Comparison of ENCODE assay signal across 27 mouse cellular contexts in genomic region chr2:23457452-23457851, GRCm38 (mm10).
"Had no signal": no experiment of that assay in that cellular context is flagged by ENCODE, and none has a peak within 500 bp of the region (broad histone marks: within the 10 kb centered on the region; RNA-seq: fewer than 3 reads in every experiment).

No protein-coding gene starts in this region.

- H3K27me3 ChIP-seq: heart, embryonic 13.5 days; heart, embryonic 15.5 days; hindbrain, embryonic 13.5 days; hindbrain, embryonic 15.5 days; kidney, embryonic 15.5 days; limb, embryonic 13.5 days; limb, embryonic 15.5 days; liver, embryonic 12.5 days had no signal

- H3K9ac ChIP-seq: heart, embryonic 13.5 days; heart, embryonic 15.5 days; hindbrain, embryonic 13.5 days; hindbrain, embryonic 15.5 days; kidney, embryonic 15.5 days; limb, embryonic 13.5 days; limb, embryonic 15.5 days; liver, embryonic 12.5 days; liver, embryonic 14.5 days had no signal

- H3K9me3 ChIP-seq: heart, embryonic 13.5 days; hindbrain, embryonic 13.5 days; hindbrain, embryonic 15.5 days; kidney, embryonic 15.5 days; limb, embryonic 13.5 days; limb, embryonic 15.5 days; liver, embryonic 12.5 days had no signal

- H3K36me3 ChIP-seq: heart, embryonic 13.5 days; heart, embryonic 15.5 days; hindbrain, embryonic 13.5 days; hindbrain, embryonic 15.5 days; kidney, embryonic 15.5 days; limb, embryonic 13.5 days; limb, embryonic 15.5 days; liver, embryonic 12.5 days had no signal

- DNase-seq: gastrocnemius, postnatal 14 days; gastrocnemius, postnatal 36 days; heart, adult 11 months; heart, adult 2 months; heart, postnatal 14 days; heart, postnatal 36 days; kidney, adult 11 months; kidney, adult 2 months; kidney, adult 9 months; kidney, postnatal 14 days; kidney, postnatal 36 days; layer of hippocampus, adult 9-11 months; layer of hippocampus, postnatal 36 days; left cerebral cortex, postnatal 4 days had no signal

- H3K4me2 ChIP-seq: heart, embryonic 11.5 days; heart, embryonic 13.5 days; heart, embryonic 15.5 days; hindbrain, embryonic 13.5 days; hindbrain, embryonic 15.5 days; kidney, embryonic 15.5 days; limb, embryonic 13.5 days; limb, embryonic 15.5 days; liver, embryonic 12.5 days had no signal

- H3K27ac ChIP-seq: heart, adult 2 months; heart, embryonic 13.5 days; heart, embryonic 15.5 days; hindbrain, embryonic 13.5 days; hindbrain, embryonic 15.5 days; hindbrain, postnatal 0 days; kidney, embryonic 15.5 days; kidney, postnatal 0 days; limb, embryonic 13.5 days; limb, embryonic 15.5 days; liver, embryonic 12.5 days; liver, embryonic 14.5 days had no signal

- H3K4me1 ChIP-seq: heart, embryonic 13.5 days; heart, embryonic 15.5 days; hindbrain, embryonic 13.5 days; hindbrain, embryonic 15.5 days; kidney, embryonic 15.5 days; limb, embryonic 13.5 days; limb, embryonic 15.5 days; liver, embryonic 12.5 days had no signal

- ATAC-seq: hindbrain, postnatal 0 days; intestine, embryonic 16.5 days; liver, embryonic 12.5 days had no signal

- H3K4me3 ChIP-seq: heart, adult 2 months; heart, embryonic 13.5 days; heart, embryonic 15.5 days; hindbrain, embryonic 13.5 days; hindbrain, embryonic 15.5 days; kidney, embryonic 15.5 days; limb, embryonic 13.5 days; limb, embryonic 15.5 days; liver, embryonic 12.5 days had no signal
